Mouse (Mus musculus): ENCODE data around the gene Dhrs2.

Dhrs2 gene

DNA sequence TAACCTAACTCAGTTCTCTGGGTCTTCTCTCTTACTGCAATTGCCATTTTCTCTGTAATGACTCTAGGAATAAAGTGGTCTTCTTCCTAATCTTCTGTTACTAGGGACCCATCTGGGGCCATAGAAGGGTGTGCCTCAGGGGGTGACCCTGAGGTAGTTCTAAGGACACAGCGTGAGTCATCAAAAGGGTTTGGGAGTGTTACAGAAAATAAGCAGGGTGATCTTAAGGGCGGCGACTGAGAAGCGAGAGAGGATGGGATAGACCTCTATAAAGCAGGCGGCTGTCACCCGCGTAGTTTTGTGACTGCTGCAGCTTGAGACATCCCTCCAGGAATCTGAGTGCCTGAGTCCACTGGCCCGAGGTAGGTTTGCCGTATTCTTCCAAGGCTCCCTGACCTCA lies at the start of gene Dhrs2:
Gene Dhrs2 (plus strand): TSS at position 301 of the 400 bp plus-strand sequence.
- no peak for DNase-seq (ENCODE audit: low read depth, low spot score)

DNA sequence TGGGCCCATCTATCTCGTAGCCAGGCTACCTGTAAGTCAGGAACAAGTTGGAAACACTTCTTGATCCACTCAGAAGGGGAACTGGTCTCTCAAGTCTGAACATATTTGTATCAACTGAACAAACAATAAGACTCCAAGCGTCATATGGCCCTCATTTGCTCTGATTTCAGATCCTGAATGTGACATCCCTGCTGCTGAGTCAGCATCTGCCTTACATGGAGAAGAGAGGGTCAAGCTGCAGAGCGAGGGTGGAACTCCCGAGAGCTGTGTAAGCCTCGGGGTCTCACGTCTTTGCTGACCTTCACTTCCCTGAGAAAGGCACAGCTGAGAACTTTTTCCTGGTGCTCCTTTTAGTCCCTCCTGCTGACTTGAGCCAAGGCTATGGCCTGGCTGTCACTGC lies 47.6 kb upstream of the Dhrs2 start:
- no peak for DNase-seq (ENCODE audit: low read depth, low spot score)

DNA sequence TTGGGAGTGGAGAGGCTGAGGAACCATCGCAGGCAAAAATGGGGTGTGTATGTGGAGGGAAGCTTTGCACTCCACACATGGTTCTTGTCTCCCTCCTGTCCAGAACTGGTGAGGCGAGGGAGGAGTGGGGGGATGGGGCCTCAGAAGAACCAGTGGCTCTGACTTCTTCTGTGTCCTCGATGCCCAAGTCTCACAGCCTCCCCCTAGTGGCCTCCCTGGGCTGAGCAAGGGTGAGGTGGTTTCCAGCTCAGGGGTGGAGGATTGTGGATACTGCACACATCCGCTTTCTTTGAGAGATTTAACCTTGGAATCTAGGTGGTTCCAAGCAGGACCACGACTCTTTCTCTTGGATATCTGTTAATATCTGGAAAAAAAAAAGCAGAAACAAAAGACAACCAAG lies 44.5 kb upstream of the Dhrs2 start:
- DNase-seq (ENCODE audit: low read depth, low spot score) = no peak

DNA sequence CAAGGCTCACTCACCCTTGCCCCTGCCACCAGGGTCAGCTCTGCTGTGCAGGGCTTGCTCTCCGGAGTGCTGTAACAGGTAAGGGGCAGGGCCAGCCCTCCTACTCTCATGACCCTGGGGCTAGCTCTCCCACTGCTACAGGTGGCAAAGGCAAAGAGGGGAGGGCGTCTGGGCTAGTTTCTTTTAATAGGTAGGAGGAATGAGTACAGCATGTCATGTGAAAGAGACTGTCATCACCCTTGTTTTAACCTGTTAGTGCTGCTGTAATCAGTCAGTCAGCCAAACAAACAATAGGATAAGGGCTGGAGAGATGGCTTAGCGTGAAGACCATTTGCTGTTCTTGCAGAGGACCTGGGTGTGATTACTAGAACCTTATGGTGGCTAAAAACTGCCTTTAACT lies 40.9 kb upstream of the Dhrs2 start:
- DNase-seq (ENCODE audit: low read depth, low spot score) = no peak

DNA sequence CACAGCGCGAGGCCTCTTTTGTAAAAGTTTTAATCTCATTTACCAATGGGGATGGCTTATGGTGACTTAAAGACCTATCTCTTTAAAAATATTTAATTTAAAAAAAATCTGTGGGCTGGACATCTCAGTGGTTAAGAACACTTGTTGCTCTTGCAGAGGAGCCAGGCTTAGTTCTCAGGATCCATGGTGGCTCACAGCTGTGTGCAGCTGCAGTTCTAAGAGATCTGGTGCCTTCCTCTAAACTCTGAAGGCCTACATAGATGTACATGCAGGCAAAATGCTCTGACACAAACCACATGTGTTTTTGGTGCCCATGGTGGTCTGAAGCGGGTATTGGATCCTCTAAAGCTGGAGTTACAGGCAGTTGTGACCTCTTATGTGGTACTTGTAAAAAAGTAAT lies 38.6 kb upstream of the Dhrs2 start:
- no peak for DNase-seq (ENCODE audit: low read depth, low spot score)

DNA sequence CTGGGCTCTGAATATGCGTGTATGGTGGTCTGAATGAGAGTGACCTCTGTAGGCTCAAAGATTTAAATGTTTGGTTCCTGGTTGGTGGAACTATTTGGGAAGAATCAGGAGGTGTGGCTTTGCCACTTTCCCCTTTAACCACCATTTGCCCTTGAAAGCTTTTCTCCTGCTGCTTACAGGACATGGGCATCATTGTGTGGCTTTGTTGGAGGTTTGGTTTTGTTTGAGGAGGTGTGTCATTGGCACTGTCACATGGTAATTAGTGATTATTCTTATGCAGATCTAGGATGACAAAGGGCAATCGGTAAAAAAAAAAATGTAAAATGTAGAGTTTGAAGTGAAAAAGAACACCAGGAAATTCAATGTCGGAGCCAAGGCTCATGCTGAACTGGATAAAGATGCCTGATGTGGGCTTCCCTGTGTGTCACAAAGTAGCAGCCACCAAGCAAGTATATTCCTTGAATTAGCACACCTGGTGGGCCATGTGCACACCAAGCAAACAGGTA lies 37.1 kb upstream of the Dhrs2 start:
- no peak for DNase-seq (ENCODE audit: low read depth, low spot score)

DNA sequence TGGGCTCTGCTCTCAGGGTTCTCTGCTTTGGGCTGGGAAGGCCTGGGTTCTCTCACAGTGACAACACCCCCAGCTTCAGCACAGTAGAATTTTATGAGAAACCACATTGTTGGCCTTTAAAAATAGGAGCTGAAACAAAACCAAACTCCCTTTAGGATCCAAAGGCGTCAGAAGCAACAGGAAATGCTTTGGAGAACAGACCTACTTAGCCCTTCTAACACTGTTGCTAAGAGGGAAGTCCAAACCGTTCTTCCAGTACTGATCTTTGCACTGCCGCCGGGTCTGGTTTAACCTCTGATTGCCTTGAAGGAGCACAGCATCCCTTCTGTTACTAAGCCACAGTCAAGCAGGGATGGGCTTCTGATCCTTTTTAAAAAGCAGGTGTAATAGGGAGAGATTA lies 33.3 kb upstream of the Dhrs2 start:
- DNase-seq (ENCODE audit: low read depth, low spot score) = no peak

DNA sequence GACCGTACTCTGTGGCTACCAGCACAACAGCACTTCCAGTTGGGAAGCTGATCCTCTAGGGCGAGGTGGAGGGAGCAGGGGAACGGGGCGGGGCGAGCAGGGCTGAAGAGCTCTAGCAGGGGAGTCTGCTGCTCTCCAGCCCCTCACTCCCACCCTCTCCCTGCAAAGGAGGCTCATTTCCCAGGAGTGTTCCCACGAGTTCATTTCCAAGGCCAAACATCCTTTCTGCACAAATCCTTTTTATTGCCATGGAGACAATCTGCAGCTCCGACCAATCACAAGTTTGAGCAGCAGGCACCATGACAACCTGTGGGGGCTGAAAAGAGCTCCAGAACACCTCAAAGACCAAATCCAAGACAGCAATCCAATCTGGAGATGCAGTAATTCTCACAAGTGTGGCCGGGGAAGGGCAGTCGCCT lies 32.4 kb upstream of the Dhrs2 start:
- no peak for DNase-seq (ENCODE audit: low read depth, low spot score)

DNA sequence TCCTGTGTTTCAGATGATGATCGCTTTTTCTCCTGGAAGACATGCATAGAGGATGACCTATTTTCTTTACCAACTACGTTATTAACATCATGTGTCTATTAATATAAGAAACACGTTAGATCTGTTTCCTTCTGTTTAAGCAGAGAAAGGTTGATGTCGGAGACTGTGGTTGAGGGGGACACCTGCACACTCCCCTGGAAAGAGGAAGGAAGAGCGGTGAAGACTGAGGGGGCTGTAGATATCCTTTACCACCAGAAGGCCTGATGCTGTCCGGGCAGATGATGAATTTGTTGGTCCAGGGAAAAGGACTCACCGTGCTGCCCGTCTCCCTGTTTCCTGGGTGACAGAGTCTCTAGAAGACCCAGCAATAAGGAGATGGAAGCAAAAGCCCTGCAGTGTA lies 28.5 kb upstream of the Dhrs2 start:
- DNase-seq (ENCODE audit: low read depth, low spot score) = no peak

DNA sequence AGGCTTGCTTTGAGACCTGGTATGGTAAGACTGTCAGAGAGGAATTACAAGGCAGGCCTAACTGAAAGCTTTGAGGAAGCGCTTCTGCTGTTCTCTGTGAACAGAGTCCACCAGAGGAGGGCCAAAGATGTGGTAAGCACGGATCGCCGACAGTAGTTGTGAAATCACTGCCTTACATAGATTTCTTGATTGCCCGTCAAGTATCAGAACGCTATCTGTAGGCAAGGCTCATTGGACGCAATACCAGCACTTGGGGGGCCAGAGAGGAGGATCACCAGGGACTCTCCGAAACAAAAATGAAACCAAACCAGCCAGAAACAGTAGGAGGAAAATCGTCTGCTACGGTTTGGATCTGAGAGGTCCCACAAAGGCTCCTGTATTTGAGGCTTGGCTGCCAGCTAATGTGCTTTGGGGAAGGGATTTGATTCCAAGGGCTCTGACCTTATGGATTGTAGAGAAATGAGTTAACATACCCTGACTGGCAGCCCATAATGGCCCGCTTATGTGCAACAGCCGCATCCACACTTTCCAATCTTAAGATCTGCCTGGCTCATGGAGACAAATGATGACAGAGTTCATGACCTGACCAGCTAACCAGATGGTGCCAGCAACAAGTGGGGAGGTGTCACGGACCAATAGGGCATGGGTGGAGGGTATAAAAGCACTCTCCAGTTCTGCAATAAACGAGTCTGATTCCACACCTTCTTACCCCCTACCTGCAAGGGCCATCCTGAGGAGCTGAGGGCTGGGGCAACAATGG lies 27.8 kb upstream of the Dhrs2 start:
- DNase-seq (ENCODE audit: low read depth, low spot score) = peak; percentile 23

DNA sequence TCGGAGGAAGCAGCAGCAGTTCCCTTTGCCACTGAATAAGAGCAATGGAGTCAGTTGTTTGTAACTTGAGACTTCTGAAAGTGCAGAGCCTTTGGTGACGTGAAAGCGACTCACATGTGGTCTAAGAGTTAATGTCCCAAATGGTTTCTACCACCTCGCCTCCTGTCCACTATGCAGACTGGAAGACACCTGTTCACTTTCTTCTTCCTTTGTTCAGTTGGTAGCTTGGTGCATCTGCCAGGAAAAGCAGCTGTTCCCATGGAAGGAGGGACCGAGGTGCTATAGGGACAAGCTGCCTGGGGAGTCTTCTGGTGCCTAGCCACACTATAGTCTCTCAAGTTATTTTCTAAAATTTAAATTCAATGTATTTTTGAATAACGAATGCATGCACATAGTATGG lies 27.0 kb upstream of the Dhrs2 start:
- DNase-seq (ENCODE audit: low read depth, low spot score) = no peak

DNA sequence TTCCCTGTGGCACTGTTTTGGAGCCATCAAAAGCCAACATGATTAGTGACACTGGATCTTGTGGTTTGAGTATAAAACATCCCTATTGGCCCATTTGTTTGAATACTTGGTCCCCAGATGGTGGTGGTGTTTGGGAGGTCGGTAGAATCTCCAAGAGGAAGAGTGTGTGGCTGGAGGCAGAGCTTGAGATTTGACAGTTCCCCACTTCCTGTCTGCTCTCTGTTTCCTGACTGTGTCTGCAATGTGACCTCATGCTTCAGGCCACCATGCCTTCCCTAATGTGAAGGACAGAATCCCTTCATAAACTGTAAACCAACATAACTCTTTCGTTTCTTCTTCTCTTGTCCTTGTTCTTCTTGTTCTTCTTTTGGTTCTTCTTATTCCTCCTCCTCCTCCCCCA lies 24.7 kb upstream of the Dhrs2 start:
- DNase-seq (ENCODE audit: low read depth, low spot score) = no peak

DNA sequence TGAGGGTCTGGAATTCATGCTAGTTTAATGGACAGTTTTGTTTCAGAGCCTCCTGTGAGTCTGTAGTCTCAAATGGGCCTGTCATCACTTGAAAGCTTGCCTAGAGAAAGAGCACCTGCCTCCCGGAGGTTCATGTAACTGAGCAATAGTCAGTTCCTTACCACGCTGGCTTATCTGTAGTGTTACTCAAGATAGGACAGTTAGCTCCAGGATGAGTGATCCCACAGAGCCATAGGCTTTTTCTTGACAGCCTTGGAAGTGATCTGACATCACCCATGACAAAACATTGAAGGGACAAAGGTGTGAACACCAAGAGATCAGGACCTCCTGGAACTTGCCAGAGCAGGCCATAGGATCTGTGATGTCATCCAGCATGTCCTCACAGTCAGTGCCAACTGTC lies 23.6 kb upstream of the Dhrs2 start:
- DNase-seq (ENCODE audit: low read depth, low spot score) = no peak

DNA sequence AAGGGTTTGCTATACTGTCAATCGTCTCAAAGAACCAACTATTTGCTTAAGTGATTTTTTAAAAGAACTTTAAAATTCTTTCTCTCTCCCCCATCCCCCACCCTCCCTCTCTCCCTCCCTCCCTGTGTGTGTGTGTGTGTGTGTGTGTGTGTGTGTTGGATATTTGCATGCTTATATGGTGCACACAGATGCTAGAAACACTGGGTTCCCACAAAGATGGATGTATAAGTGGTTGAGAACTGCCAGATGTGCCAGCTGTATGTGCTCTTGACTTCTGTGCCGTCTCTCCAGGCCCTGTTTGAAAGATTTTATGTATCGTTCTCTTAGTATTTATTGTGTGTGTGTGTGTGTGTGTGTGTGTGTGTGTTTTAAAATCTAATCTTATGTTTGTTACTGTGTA lies 17.3 kb upstream of the Dhrs2 start:
- DNase-seq (ENCODE audit: low read depth, low spot score) = no peak

DNA sequence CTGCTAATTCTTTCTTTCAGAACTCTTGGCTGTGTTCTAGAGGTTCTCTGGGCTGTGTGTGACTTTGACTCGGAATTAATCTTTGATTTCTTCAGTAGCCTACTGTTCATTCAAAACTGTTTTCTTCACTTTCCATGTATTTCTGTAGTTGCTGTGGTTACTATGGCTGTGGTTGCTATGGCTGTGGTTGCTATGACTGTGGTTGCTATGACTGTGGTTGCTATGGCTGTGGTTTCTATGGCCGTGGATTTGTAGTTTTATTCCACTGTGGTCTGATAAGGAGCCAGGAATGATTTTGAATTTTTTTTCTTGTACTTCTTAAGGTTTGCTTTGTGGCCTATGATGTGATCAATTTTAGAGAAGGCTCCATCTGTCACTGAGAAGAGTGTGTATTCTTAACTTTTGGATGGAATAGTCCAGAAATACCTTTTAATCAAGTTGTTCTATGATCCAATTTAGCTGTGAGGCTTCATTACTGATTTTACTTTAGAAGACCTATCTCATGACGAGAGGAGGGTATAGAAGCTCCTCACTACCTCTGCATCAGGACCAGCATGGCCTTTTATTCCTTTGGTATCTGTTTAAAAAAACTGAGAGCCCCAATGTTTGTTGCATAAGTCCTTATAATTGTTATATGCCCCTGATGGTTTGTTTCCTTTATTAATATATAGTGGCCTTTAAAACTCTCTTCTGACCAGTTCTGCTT lies 16.6 kb upstream of the Dhrs2 start:
- DNase-seq (ENCODE audit: low read depth, low spot score) = no peak

DNA sequence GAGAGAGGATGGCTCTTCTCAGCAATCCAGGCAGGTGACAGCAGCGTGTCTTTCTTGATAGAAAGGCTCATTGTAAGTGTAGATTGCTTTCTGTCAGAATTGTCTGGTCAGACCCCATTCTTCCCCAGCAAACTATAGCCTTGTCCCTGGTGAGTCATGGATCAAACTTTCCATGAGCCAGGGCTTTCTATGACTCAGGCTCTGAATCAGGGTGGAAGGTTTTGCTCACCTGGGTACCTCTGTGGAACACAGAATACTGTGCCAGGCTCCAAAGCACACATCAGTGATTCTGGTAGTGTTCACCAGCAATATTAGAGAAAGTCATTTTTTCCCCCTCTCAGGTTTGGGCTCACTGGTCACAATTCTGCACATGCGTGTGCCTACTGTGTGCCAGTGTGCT lies 13.5 kb upstream of the Dhrs2 start:
- no peak for DNase-seq (ENCODE audit: low read depth, low spot score)

DNA sequence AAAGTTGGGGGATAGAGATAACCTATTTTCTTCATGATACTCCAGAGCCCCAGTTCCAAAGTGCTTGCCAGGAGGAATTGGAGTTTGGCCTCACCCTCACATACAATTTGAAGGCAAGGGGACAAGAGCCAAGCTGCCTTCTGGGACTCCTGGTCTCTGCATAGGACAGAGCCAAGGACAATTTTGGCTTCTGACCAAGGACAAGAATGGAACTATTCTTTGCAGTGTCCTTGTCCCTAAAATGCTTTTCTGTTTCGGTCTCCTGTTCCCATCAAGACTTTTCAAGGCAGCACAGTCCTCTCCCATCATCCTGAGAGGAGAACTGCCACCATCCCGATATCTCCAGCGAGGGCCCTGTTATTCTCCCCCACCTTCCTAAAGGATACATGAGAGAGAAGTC lies 8.2 kb upstream of the Dhrs2 start:
- DNase-seq (ENCODE audit: low read depth, low spot score) = no peak

DNA sequence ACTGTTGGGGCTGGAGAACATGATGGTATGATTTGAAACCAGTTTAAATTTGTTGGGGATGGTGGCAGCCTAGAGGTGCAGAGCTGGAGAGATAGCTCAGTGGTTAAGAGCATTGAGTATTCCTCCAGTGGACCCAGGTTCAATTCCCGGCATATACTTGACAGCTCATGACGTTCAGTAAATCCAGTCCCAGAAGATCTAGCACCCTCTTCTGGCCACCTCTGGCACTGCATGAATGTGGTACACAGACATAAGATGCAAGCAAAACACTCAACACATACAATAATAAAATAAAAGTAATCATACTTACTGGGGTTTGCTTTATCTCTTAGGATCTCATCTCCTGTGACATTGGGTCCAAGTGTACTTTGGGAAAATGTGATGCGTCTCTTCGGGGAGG lies 7.3 kb upstream of the Dhrs2 start:
- DNase-seq (ENCODE audit: low read depth, low spot score) = peak; percentile 38

DNA sequence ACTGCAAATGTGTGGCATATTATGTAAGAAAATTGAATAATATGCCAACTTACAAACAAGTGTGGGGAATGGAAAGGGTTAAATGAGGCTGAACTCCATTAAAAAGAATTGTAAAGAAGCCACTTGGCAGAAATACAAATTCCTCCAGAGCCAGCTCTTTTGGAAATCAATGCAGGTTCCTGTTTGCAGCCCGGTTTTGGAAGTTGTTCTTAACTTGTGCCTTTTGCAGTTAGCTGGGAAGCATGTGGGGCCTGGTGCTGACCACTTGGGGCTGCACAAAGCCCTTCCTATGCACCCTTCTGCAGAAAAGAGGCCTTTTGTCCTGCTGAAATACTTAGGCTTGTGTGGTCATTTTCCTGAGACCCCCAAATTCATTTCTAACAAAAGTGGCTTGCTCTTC lies 1.4 kb downstream of the Dhrs2 start:
- no peak for DNase-seq (ENCODE audit: low read depth, low spot score)

DNA sequence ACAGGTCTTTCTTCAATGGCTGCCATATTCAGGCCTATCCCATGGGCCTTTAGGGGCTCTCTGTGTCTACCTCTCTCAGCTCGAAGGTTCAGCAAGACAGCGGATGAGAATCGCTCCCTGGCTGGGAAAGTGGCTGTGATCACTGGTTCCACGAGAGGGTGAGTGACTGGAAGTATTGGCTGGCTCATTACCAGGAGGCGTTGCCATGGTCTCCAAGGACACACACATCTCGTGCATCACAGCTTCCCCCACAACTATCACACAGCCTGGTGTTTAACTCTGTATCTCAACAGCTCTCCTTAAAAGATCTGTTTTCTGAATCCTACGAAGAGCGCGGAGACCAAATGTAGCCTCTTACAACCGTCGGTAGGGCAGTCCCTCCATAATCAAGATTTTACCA lies 12.8 kb downstream of the Dhrs2 start:
- DNase-seq (ENCODE audit: low read depth, low spot score) = no peak

DNA sequence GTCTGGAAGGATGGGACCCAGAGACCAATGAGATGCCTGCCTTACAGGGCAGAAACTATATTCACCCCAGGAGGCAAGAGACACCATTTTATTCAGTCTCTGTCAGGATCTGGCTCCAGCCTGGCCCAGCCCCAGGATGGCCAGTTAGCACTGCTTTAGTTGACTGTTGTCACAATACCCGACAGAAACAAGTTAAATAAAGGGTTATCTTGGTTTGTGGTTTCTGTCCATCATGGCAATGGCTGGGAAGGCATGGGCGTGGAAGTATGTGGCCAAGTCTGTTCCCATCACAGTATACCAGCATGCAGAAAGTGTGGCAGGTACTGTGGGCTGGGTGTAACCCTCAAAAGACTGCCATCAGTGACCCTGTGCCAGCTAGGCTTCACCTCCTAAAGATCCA lies 14.9 kb downstream of the Dhrs2 start:
- no peak for DNase-seq (ENCODE audit: low read depth, low spot score)

DNA sequence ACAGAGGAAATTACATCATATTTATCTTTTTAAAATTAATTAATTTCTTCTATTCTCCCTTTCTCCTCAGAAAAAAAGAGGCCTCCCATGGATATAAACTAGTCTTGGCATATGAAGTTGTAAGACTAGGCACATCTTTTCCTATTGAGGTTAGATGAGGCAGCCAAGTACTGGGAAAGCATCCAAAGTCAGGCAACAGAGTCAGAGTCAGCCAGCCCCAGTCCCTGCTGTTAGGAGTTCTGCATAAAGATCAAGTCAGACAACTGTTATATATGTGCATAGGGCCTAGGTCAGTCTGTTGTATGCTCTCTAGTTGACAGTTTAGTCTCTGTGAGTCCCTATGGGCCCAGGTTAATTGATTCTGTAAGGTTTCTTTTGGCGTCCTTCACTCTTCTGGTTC lies 20.9 kb downstream of the Dhrs2 start:
- DNase-seq (ENCODE audit: low read depth, low spot score) = no peak

DNA sequence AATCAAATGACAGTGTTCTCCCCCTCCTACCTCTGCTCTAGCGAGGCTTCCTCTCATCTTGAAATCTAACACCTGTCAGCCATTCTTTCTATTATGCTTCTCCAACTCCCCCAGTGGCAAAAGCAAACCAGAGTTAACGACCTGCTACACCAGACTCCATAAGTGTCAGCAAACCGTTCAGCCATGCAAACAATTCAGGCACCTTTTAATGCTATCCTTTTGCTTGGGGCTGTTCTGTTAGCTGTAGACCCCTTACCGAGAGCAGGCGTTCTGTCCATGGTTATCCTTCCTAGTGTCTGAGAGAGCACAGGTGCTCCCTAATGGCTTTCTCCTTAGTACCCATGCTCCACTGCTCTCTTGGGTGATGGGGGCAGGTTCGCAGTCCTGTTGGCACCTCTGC lies 25.4 kb downstream of the Dhrs2 start:
- DNase-seq (ENCODE audit: low read depth, low spot score) = no peak

Data from forelimb bud, embryonic 11.5 days (tissue).